Mouse (Mus musculus) spleen, postnatal 4 days (tissue): ENCODE measurements around the gene Colec11.
A peak's percentile ranks its signal among the peaks of the same experiment; 100 is the strongest.

ENCODE experiments used
- DNase-seq, 2 experiments: peaks; one replicate each; pipeline ENCODE4 v3.0.0; 2022; ENCODE audit warnings: low spot score in 2 of 2

The Colec11 gene

GRCm38 (mm10) chr12:28603494-28603893 is 19.7 kb downstream of the Colec11 start:
- no peak for DNase-seq

GRCm38 (mm10) chr12:28602259-28602658 is 20.9 kb downstream of the Colec11 start:
- no peak for DNase-seq

GRCm38 (mm10) chr12:28598526-28598991 is 24.6 kb downstream of the Colec11 start:
- DNase-seq, result no peak

- no peak for DNase-seq
Observed at GRCm38 (mm10) chr12:28598110-28598509, 25.1 kb downstream of the Colec11 start.

- no peak for DNase-seq
Observed at GRCm38 (mm10) chr12:28597699-28598098, 25.5 kb downstream of the Colec11 start.

GRCm38 (mm10) chr12:28596851-28597250 is 26.3 kb downstream of the Colec11 start:
- DNase-seq, result no peak

GRCm38 (mm10) chr12:28590428-28590827 is 32.7 kb downstream of the Colec11 start:
- no peak for DNase-seq

GRCm38 (mm10) chr12:28589090-28589868 is 33.9 kb downstream of the Colec11 start:
- peak; percentile 58 to 78 for DNase-seq

- DNase-seq, result no peak
Observed at GRCm38 (mm10) chr12:28587949-28588348, 35.2 kb downstream of the Colec11 start.

- DNase-seq, result no peak
Observed at GRCm38 (mm10) chr12:28584036-28584435, 39.1 kb downstream of the Colec11 start.

GRCm38 (mm10) chr12:28582423-28582822 is 40.8 kb downstream of the Colec11 start, which contains the start of gene Allc:
TSS of gene Allc (minus strand) at chr12:28582523.
- no peak for DNase-seq

- no peak for DNase-seq
Observed at GRCm38 (mm10) chr12:28579132-28579531, 44.0 kb downstream of the Colec11 start.

- DNase-seq, result no peak
Observed at GRCm38 (mm10) chr12:28578147-28578546, 45.0 kb downstream of the Colec11 start.

- DNase-seq, result no peak
Observed at GRCm38 (mm10) chr12:28575366-28576070, 47.7 kb downstream of the Colec11 start.

- no peak for DNase-seq
Observed at GRCm38 (mm10) chr12:28572241-28572640, 50.9 kb downstream of the Colec11 start.

GRCm38 (mm10) chr12:28552299-28552698 is 70.9 kb downstream of the Colec11 start, which contains the start of gene Dcdc2c:
TSS of gene Dcdc2c (minus strand) at chr12:28552399.
- no peak for DNase-seq

- DNase-seq, result no peak
Observed at GRCm38 (mm10) chr12:28551775-28552174, 71.4 kb downstream of the Colec11 start.

- no peak for DNase-seq
Observed at GRCm38 (mm10) chr12:28548887-28549286, 74.3 kb downstream of the Colec11 start.
